Mouse (Mus musculus) liver, embryonic 16.5 days (tissue): ENCODE measurements around the gene 2810004N23Rik. TPM values are rescaled to one million over a fixed set of nuclear protein-coding genes. Genes with fewer than 3 reads are reported as not detected.

Experiments used
- ATAC-seq: fragments of 200-750 bp; cut with Nextera tagmentation; 2 replicates; pipeline ENCODE4 v1.8.0; 2017; ENCODE audit warnings: low read depth, mild to moderate bottlenecking, moderate number of reproducible peaks, moderate library complexity
- H3K27ac ChIP-seq: fragments of 300-500 bp; sonication (generic); 2 replicates; pipeline ENCODE4 v1.5.1; 2014; ENCODE audit warnings: mild to moderate bottlenecking, low read length
- H3K27me3 ChIP-seq: fragments of 300-500 bp; sonication (generic); 2 replicates; pipeline ENCODE4 v1.6.1; 2014; ENCODE audit warnings: low read depth, low read length, mixed read lengths; ENCODE audit not compliant: control insufficient read depth, insufficient read depth
- H3K36me3 ChIP-seq: fragments of 300-500 bp; sonication (generic); 2 replicates; pipeline ENCODE4 v1.6.1; 2014; ENCODE audit warnings: mild to moderate bottlenecking; ENCODE audit not compliant: control insufficient read depth, insufficient read depth
- H3K4me1 ChIP-seq: fragments of 300-500 bp; sonication (generic); 2 replicates; pipeline ENCODE4 v1.6.1; 2014; ENCODE audit warnings: low read depth, low read length, mixed read lengths; ENCODE audit not compliant: control insufficient read depth
- H3K4me2 ChIP-seq: fragments of 300-500 bp; sonication (generic); 2 replicates; pipeline ENCODE4 v1.6.1; 2014; ENCODE audit warnings: low read depth, low read length, mixed read lengths
- H3K4me3 ChIP-seq: fragments of 300-500 bp; sonication (generic); 2 replicates; pipeline ENCODE4 v1.5.1; 2014; ENCODE audit warnings: low read depth, mild to moderate bottlenecking, low read length
- H3K9ac ChIP-seq: fragments of 300-500 bp; sonication (generic); 2 replicates; pipeline ENCODE4 v1.6.1; 2014; ENCODE audit warnings: low read depth, low read length
- H3K9me3 ChIP-seq: fragments of 300-500 bp; sonication (generic); replicated peaks from 2 replicates; pipeline ENCODE4 v1.6.1; 2016; ENCODE audit warnings: low read length; ENCODE audit not compliant: control insufficient read depth
- WGBS: fragments of 180-500 bp; shearing (Covaris S2); extraction: QIAGEN DNeasy Blood & Tissue Kit; methylation state at CpG from one replicate; pipeline ENCODE4 v1.1.7; 2014; ENCODE audit not compliant: insufficient replicate concordance; 5-methylcytosine and 5-hydroxymethylcytosine counted together
- polyA plus RNA-seq: library from polyadenylated mRNA; unstranded; fragments of >200 nt; fragmentation: Nextera tagmentation; extraction: Ambion mirVana; gene quantifications from 2 replicates; pipeline ENCODE4 v1.2.1, GENCODE M21; 2015

Gene 2810004N23Rik
- polyA plus RNA-seq, 1 experiment from 2014 or later: 16.9 TPM

- H3K4me3 ChIP-seq: no peak overlapping the region
- no peak for ATAC-seq
- H3K9me3 ChIP-seq: no peaks in the 10 kb centered on the region
- H3K27ac ChIP-seq: no peak overlapping the region
- H3K9ac ChIP-seq: no peak overlapping the region
- no peak overlapping the region for H3K4me2 ChIP-seq
- H3K4me1 ChIP-seq: no peaks in the 10 kb centered on the region
- 72% methylated on average over 7 of the region's 7 CpGs for WGBS
- H3K27me3 ChIP-seq: no peaks in the 10 kb centered on the region
- peaks cover 16% of the 10 kb centered on the region for H3K36me3 ChIP-seq
Observed at GRCm38 (mm10) chr8:124836273-124836672, 26.6 kb downstream of the 2810004N23Rik start.

GRCm38 (mm10) chr8:124835848-124836247 is 27.1 kb downstream of the 2810004N23Rik start:
- no peak overlapping the region for H3K9ac ChIP-seq
- H3K9me3 ChIP-seq: no peaks in the 10 kb centered on the region
- H3K36me3 ChIP-seq: peaks cover 16% of the 10 kb centered on the region
- no peaks in the 10 kb centered on the region for H3K4me1 ChIP-seq
- ATAC-seq: no peak
- H3K27ac ChIP-seq: no peak overlapping the region
- H3K27me3 ChIP-seq: no peaks in the 10 kb centered on the region
- no peak overlapping the region for H3K4me3 ChIP-seq
- H3K4me2 ChIP-seq: no peak overlapping the region

DNA sequence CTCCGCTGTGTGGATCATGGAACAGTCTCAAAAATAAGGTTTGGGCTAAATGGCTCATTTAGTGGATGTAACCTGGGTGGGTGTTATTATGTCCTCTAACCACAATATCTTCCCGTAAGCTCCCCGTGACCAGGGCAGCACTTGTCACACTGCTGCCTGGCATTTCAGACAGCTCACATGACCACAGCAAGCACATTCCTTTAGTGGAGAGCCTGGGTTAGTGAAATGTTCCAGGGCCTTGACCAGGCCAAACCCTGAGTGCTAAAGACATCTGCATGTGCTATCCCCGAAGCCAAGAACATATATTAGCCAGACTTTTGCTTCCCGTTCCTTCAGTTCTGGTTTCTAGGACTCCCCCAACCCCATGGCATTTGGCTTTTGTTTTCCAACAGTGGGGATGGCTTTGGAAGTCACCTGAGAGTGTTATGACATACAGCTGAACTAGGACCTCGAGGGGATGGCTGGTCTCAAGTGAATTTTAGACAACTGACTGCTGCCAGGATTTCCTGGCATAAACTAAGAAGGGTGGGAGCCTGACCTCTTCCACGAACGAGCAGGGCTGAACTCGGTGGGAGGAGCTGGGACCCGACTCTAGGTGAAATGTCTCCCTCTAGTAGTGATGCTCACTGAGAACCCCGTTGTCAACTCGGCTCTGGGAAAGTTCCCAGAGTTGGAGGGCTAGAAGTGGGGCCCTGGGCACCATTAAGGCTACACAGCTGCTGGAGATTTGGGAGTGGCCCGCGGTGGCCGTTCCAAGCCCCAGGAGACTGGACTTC is 29.3 kb downstream of the 2810004N23Rik start:
- no peak overlapping the region for H3K4me2 ChIP-seq
- no peak for ATAC-seq
- H3K36me3 ChIP-seq: no peaks in the 10 kb centered on the region; the same call in 1 of the 2 replicates
- WGBS: 26% methylated on average over 15 of the region's 15 CpGs
- H3K27ac ChIP-seq: no peak overlapping the region
- H3K9me3 ChIP-seq: no peaks in the 10 kb centered on the region
- H3K4me1 ChIP-seq: no peaks in the 10 kb centered on the region
- H3K9ac ChIP-seq: no peak overlapping the region
- no peaks in the 10 kb centered on the region for H3K27me3 ChIP-seq
- H3K4me3 ChIP-seq: no peak overlapping the region

DNA sequence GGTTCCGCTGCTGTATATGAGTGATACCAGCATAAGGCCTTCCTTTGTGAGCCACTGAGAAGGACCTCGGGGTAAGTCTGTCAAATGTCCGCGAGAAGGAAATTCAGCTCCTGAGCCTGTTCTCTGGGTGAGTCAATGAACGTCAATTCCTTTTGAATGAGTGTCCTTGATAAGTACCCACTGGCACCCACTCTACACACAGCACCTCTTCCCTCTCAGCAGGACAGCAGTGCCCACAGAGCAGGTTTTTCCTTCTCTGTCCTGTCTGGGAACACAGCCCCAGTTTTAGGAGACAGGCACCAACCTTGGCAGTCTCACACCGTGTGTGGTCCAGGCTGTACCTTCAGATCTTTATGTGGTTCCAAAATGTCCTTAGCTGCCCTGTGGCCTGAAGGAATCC is 31.0 kb downstream of the 2810004N23Rik start:
- no peak for ATAC-seq

GRCm38 (mm10) chr8:124831531-124831930 is 31.4 kb downstream of the 2810004N23Rik start:
- no peaks in the 10 kb centered on the region; the same call in 1 of the 2 replicates for H3K4me1 ChIP-seq
- H3K27ac ChIP-seq: no peak overlapping the region
- H3K9me3 ChIP-seq: no peaks in the 10 kb centered on the region
- H3K27me3 ChIP-seq: no peaks in the 10 kb centered on the region
- 71% methylated on average over 6 of the region's 6 CpGs for WGBS
- ATAC-seq: no peak
- no peaks in the 10 kb centered on the region for H3K36me3 ChIP-seq
- no peak overlapping the region for H3K9ac ChIP-seq
- H3K4me3 ChIP-seq: no peak overlapping the region
- no peak overlapping the region for H3K4me2 ChIP-seq

More for the DNA sequence above, 31.0 kb downstream of the 2810004N23Rik start:
- Histone ChIP-seq H3K4me2 (no peak overlapping the region), H3K4me3 (no peak overlapping the region), H3K9ac (no peak overlapping the region), H3K4me1 (no peaks in the 10 kb centered on the region; the same call in 1 of the 2 replicates), H3K9me3 (no peaks in the 10 kb centered on the region), H3K27me3 (no peaks in the 10 kb centered on the region), H3K36me3 (no peaks in the 10 kb centered on the region), H3K27ac (no peak overlapping the region)
- WGBS: 68% methylated on average over 6 of the region's 6 CpGs

DNA sequence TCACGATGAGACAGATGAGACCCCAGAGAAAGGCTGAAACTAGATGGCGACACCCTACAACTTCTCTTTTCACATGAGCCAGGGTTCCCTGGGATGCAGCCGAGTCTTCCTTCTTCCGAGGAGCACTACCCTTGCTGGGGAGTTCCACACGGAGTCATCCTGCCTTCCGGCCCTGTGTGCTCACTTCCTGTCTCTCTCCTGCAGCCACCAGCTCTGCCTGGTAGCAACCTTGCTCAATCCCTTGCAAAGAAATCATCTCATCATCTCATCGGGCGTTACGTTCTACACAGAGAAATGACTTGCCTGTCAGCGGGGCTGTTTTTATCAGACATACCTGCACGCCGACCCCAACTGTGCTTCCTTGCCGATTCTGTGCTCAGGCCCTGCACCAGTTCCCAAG is 32.9 kb downstream of the 2810004N23Rik start:
- no peak overlapping the region for H3K4me3 ChIP-seq
- no peaks in the 10 kb centered on the region; the same call in 1 of the 2 replicates for H3K4me1 ChIP-seq
- no peaks in the 10 kb centered on the region for H3K36me3 ChIP-seq
- no peak overlapping the region for H3K27ac ChIP-seq
- ATAC-seq: no peak
- no peaks in the 10 kb centered on the region for H3K27me3 ChIP-seq
- H3K4me2 ChIP-seq: no peak overlapping the region
- H3K9ac ChIP-seq: no peak overlapping the region
- H3K9me3 ChIP-seq: no peaks in the 10 kb centered on the region
- WGBS: 48% methylated on average over 13 of the region's 13 CpGs

DNA sequence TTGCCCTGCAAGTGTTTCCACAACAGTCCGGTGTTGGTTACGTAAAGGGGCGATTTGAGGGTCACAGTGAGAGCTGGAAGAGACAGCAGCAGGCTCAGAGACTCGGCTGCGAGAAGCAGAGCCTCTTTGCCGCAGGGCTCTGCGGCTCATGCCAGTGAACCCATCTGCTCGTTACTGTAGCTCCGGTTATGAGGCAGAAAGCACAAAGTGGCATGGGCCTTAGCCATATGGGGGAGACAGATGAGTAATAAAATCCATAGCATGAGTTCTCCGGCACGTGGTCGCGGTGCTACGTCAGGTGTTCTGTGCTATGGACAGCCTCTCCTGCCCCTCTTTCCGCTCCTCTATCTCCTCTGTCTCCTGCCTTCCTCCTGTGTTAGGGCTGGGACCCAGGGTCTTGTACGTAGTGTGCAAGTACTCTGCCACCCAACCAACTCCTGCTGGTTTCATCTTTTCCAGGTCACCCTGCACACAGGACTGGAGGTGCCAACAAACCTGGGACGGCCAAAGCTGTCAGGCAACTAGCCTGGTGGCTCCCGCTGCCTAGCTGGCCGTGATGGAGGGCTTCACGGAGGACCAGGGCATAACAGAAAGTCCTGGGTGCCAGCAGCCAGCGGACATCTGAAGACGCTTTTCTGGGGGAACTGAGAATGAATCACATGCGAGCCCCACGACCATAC is 34.2 kb downstream of the 2810004N23Rik start:
- no peak for ATAC-seq
- no peaks in the 10 kb centered on the region for H3K36me3 ChIP-seq
- WGBS: 68% methylated on average over 24 of the region's 24 CpGs
- no peaks in the 10 kb centered on the region for H3K9me3 ChIP-seq
- no peaks in the 10 kb centered on the region for H3K27me3 ChIP-seq
- H3K4me3 ChIP-seq: no peak overlapping the region
- H3K4me2 ChIP-seq: no peak overlapping the region
- no peak overlapping the region for H3K27ac ChIP-seq
- H3K4me1 ChIP-seq: no peaks in the 10 kb centered on the region; the same call in 1 of the 2 replicates
- no peak overlapping the region for H3K9ac ChIP-seq

DNA sequence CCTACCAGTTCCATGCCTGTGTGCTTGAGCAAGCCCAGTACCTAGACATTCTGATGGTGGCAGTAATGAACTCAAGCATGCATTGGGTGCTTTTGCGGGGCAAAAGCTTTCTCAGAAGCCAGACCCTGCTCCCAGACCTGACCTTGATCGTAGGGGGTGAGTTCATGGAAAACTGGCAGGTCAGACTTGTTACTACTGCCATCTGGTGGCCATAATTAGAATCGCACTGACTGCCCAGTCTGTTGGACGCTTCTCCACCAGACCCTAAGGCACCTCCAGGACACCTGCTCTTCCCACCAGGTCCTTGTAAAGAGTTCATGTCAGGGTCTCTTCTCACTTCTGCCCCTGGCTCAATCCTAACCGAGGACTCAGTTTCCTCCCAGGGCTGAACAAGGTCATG is 35.5 kb downstream of the 2810004N23Rik start:
- under 1% methylated on average over 5 of the region's 5 CpGs for WGBS
- H3K36me3 ChIP-seq: no peaks in the 10 kb centered on the region
- 0 out of 2 replicates have a peak, but pooled peaks have one; percentile 6 for ATAC-seq
- no peaks in the 10 kb centered on the region for H3K9me3 ChIP-seq
- no peak overlapping the region for H3K27ac ChIP-seq
- no peaks in the 10 kb centered on the region; the same call in 1 of the 2 replicates for H3K4me1 ChIP-seq
- H3K27me3 ChIP-seq: no peaks in the 10 kb centered on the region
- no peak overlapping the region for H3K9ac ChIP-seq
- H3K4me3 ChIP-seq: no peak overlapping the region
- no peak overlapping the region for H3K4me2 ChIP-seq

DNA sequence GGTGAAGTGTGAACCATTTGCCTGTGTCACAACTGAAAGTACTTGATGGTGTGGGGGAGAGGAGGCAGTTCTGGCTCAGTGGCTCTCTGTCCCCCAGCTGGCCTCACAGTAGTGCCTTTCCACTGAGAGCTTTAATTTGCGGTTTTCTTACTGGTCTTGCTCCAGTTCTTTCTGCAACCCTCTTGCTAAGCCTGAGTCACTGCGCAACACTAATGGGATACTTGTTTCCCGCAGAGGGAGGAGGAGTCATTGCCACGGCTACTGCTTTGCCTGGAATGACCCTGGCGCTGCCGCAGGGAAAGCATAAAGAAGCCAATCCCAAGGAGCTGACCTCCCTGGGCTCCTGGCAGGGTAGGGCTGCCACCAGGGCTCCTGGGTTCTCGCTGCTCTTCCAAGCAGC is 36.3 kb downstream of the 2810004N23Rik start:
- Histone ChIP-seq H3K27ac (no peak overlapping the region), H3K36me3 (no peaks in the 10 kb centered on the region)

More for the DNA sequence above, 36.3 kb downstream of the 2810004N23Rik start:
- H3K4me2 ChIP-seq: no peak overlapping the region
- H3K9me3 ChIP-seq: no peaks in the 10 kb centered on the region
- no peaks in the 10 kb centered on the region for H3K27me3 ChIP-seq
- no peak for ATAC-seq
- WGBS: 38% methylated on average over 7 of the region's 7 CpGs
- no peak overlapping the region for H3K9ac ChIP-seq
- no peaks in the 10 kb centered on the region; the same call in 1 of the 2 replicates for H3K4me1 ChIP-seq
- H3K4me3 ChIP-seq: no peak overlapping the region
